Mouse (Mus musculus) gastrocnemius, postnatal 10 days (tissue): ENCODE data around the gene Aicda. TPM values are rescaled to one million over a fixed set of nuclear protein-coding genes. Genes with fewer than 3 reads are reported as not detected.
"Not testable (repeated sequence)": the region's sequence is repeated elsewhere in the genome, so short reads cannot be mapped to it uniquely, and the experiment has no call there.

Source experiments
- DNase-seq: peaks from one replicate; pipeline ENCODE4 v3.0.0; 2021; ENCODE audit warnings: mixed read lengths
- long read RNA-seq, 2 experiments: library from polyadenylated mRNA; stranded (forward); transcript quantifications; one replicate each; pipeline ENCODE4 v2.0.0; 2021
- total RNA-seq, 2 experiments: library from RNA; stranded (reverse); gene quantifications; 2 replicates each; pipeline ENCODE4 v1.2.3; 2021

Gene Aicda
- total RNA-seq: not detected
- long read RNA-seq, experiment 1: 0 reads
- long read RNA-seq, experiment 2: 0 reads

GRCm38 (mm10) chr6:122553606-122554005 lies at the start of gene Aicda:
Gene Aicda, plus strand, starts transcription at chr6:122553801.
- no peak for DNase-seq

- DNase-seq: no peak
Observed at GRCm38 (mm10) chr6:122505041-122505440, 48.6 kb upstream of the Aicda start.

- DNase-seq: no peak
Observed at GRCm38 (mm10) chr6:122505545-122505944, 48.1 kb upstream of the Aicda start, which contains the start of gene Mfap5. Gene Mfap5, plus strand, starts transcription at chr6:122505845.

- peak; percentile 50 for DNase-seq
Observed at GRCm38 (mm10) chr6:122508494-122508893, 45.1 kb upstream of the Aicda start.

GRCm38 (mm10) chr6:122512914-122513878 lies 40.4 kb upstream of the Aicda start:
- no peak for DNase-seq

GRCm38 (mm10) chr6:122514312-122514711 lies 39.3 kb upstream of the Aicda start:
- DNase-seq: no peak

GRCm38 (mm10) chr6:122515762-122516161 lies 37.8 kb upstream of the Aicda start:
- DNase-seq: not testable (repeated sequence)

GRCm38 (mm10) chr6:122517668-122518067 lies 35.9 kb upstream of the Aicda start:
- no peak for DNase-seq

- DNase-seq: no peak
Observed at GRCm38 (mm10) chr6:122519384-122519783, 34.2 kb upstream of the Aicda start.

- DNase-seq: no peak
Observed at GRCm38 (mm10) chr6:122522595-122522994, 31.0 kb upstream of the Aicda start.

GRCm38 (mm10) chr6:122523289-122523688 lies 30.3 kb upstream of the Aicda start:
- no peak for DNase-seq

- DNase-seq: no peak
Observed at GRCm38 (mm10) chr6:122527596-122527995, 26.0 kb upstream of the Aicda start.

- DNase-seq: no peak
Observed at GRCm38 (mm10) chr6:122528136-122528535, 25.5 kb upstream of the Aicda start.

- no peak for DNase-seq
Observed at GRCm38 (mm10) chr6:122531466-122532174, 22.0 kb upstream of the Aicda start.

- no peak for DNase-seq
Observed at GRCm38 (mm10) chr6:122532883-122533302, 20.7 kb upstream of the Aicda start.

- no peak for DNase-seq
Observed at GRCm38 (mm10) chr6:122534032-122534431, 19.6 kb upstream of the Aicda start.

- no peak for DNase-seq
Observed at GRCm38 (mm10) chr6:122539564-122539963, 14.0 kb upstream of the Aicda start.

- DNase-seq: not testable (repeated sequence)
Observed at GRCm38 (mm10) chr6:122542459-122542858, 11.1 kb upstream of the Aicda start.

GRCm38 (mm10) chr6:122543574-122543973 lies 10.0 kb upstream of the Aicda start:
- no peak for DNase-seq

GRCm38 (mm10) chr6:122544672-122545071 lies 8.9 kb upstream of the Aicda start:
- DNase-seq: no peak

- DNase-seq: no peak
Observed at GRCm38 (mm10) chr6:122545289-122545882, 8.2 kb upstream of the Aicda start.

GRCm38 (mm10) chr6:122545948-122546347 lies 7.7 kb upstream of the Aicda start:
- no peak for DNase-seq

- DNase-seq: no peak
Observed at GRCm38 (mm10) chr6:122554102-122554501, 501 bp downstream of the Aicda start.
